Mouse (Mus musculus): ENCODE data around the gene Traf3.

- TF ChIP-seq CTCF (IDR thresholded peaks at IDR 0.05; ENCODE audit: control insufficient read depth, insufficient read depth, insufficient read length) (no peak), USF1 (IDR thresholded peaks at IDR 0.05; ENCODE audit: low read depth) (no peak), MAX (IDR thresholded peaks at IDR 0.05) (no peak), CEBPB (IDR thresholded peaks at IDR 0.05; ENCODE audit: low read depth) (no peak), FOSL1 (IDR thresholded peaks at IDR 0.05; ENCODE audit: insufficient read depth, low read length, poor library complexity, severe bottlenecking) (no peak)
Measured at GRCm38 (mm10) chr12:111233798-111234197, 67.6 kb downstream of the Traf3 start.
